Mouse (Mus musculus) erythroblast, embryonic 14.5 days (primary cell): ENCODE results near the gene Tmed1. TPM values are rescaled to one million over a fixed set of nuclear protein-coding genes. Genes with fewer than 3 reads are reported as not detected.

ENCODE experiments used
- H3K27me3 ChIP-seq: 2 replicates; pipeline ENCODE4 v1.6.1; 2012; ENCODE audit warnings: inconsistent platforms; ENCODE audit not compliant: control insufficient read depth
- H3K36me3 ChIP-seq: 2 replicates; pipeline ENCODE4 v1.6.1; 2012; ENCODE audit warnings: mild to moderate bottlenecking, inconsistent platforms; ENCODE audit not compliant: control insufficient read depth
- H3K4me1 ChIP-seq: 2 replicates; pipeline ENCODE4 v1.6.1; 2012; ENCODE audit warnings: inconsistent platforms; ENCODE audit not compliant: control insufficient read depth
- H3K4me3 ChIP-seq: replicated peaks from 2 replicates; pipeline ENCODE3; 2012; ENCODE audit warnings: moderate library complexity, mild to moderate bottlenecking, inconsistent platforms
- H3K9me3 ChIP-seq: 2 replicates; pipeline ENCODE4 v1.6.1; 2012; ENCODE audit warnings: low read length, inconsistent platforms, mixed read lengths; ENCODE audit not compliant: control insufficient read depth
- GATA1 ChIP-seq: IDR thresholded peaks from 2 replicates; pipeline ENCODE4 v1.6.1; 2012; ENCODE audit warnings: low read length, inconsistent platforms, mixed read lengths
- TAL1 ChIP-seq: IDR thresholded peaks from 3 replicates; pipeline ENCODE4 v1.6.1; 2012; ENCODE audit warnings: low read length, inconsistent platforms, mixed read lengths
- polyA plus RNA-seq: library from polyadenylated mRNA; stranded (reverse); fragments of >175 nt; gene quantifications from 2 replicates; pipeline ENCODE4 v1.2.3, GENCODE M21; 2012

Gene Tmed1
- polyA plus RNA-seq, 1 experiment = 0.75 TPM

DNA sequence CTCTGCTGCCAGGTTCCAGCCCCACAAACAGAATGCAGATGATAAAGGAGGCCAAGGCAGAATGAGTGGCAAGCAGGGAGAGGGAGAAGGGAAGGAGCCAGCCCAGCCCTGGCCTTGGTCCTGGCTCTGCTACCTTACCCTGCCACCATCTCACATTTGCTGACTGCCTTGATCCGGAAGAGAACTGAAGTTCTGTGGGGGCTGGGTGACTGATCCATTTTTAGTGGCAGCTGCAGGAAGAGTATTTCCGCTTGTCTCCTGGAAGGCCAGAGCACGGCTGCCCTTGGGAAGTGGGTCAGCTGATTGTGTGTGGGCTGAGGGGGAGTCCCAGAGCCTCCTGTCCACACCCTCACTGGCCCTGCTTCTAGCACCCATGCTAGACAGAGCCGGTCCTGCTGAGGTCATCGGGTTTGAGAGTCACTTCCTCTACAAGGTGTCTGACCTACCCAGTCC is 46.9 kb downstream of the Tmed1 start:
- TF ChIP-seq TAL1 (no peak), GATA1 (no peak)
- H3K4me1 ChIP-seq = peaks cover 20% of the 10 kb centered on the region
- no peaks in the 10 kb centered on the region for H3K27me3 ChIP-seq
- no peaks in the 10 kb centered on the region for H3K9me3 ChIP-seq
- no peak overlapping the region for H3K4me3 ChIP-seq
- H3K36me3 ChIP-seq = peaks cover 96% of the 10 kb centered on the region

GRCm38 (mm10) chr9:21460400-21460940 is 49.6 kb downstream of the Tmed1 start:
- Histone ChIP-seq H3K4me3 (no peak overlapping the region), H3K27me3 (no peaks in the 10 kb centered on the region), H3K36me3 (peaks cover 89% of the 10 kb centered on the region), H3K4me1 (peaks cover 31% of the 10 kb centered on the region), H3K9me3 (no peaks in the 10 kb centered on the region)
- TF ChIP-seq GATA1 (no peak), TAL1 (no peak)

DNA sequence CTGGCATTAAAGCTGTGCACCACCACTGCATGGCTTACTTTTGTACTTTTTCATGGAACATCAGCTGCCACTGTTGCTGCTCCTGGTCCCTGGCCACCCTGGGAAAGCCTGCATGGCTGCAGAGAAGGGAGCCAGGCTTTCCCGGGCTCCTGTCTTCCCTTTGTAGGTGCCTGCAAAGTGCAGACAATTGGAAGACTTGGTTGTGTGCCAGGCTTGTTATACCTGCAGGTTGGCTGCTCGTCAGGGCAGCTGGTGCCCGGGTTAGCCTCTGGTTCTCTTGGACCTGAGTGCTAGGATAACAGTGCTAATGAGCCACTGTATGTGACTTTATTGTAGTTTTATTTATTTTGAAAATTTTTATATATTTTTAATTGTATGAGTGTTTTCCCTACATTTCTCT is 51.2 kb downstream of the Tmed1 start:
- no peaks in the 10 kb centered on the region for H3K27me3 ChIP-seq
- H3K4me3 ChIP-seq = no peak overlapping the region
- peaks cover 36% of the 10 kb centered on the region for H3K4me1 ChIP-seq
- TF ChIP-seq GATA1 (no peak), TAL1 (no peak)
- peaks cover 74% of the 10 kb centered on the region for H3K36me3 ChIP-seq
- H3K9me3 ChIP-seq = no peaks in the 10 kb centered on the region

Other genes with a start within 250 kb of the Tmed1 start
- gene Atg4d, start 245.0 kb downstream of the Tmed1 start, polyA plus RNA-seq = 25.4 and 30.2 TPM in 2 replicates
- 3.5 and 4.6 TPM in 2 replicates for gene Kri1, start 222.3 kb downstream of the Tmed1 start, polyA plus RNA-seq
- 36.6 and 42.6 TPM in 2 replicates for gene Cdkn2d, start 218.8 kb downstream of the Tmed1 start, polyA plus RNA-seq
- not detected in 2 replicates for gene Ap1m2, start 197.9 kb downstream of the Tmed1 start, polyA plus RNA-seq
- gene Slc44a2, start 189.6 kb downstream of the Tmed1 start, polyA plus RNA-seq = 0.76 and 0.82 TPM in 2 replicates
- gene Ilf3, start 142.4 kb downstream of the Tmed1 start, polyA plus RNA-seq = 4.7 and 5.2 TPM in 2 replicates
- 1.7 and 2.0 TPM in 2 replicates for gene Qtrt1, start 98.4 kb downstream of the Tmed1 start, polyA plus RNA-seq
- gene Dnm2, start 85.3 kb downstream of the Tmed1 start, polyA plus RNA-seq = 112 and 129 TPM in 2 replicates
- gene AB124611, start 15.9 kb upstream of the Tmed1 start, polyA plus RNA-seq = 0.13 and 0.39 TPM in 2 replicates
- 41.9 and 46.0 TPM in 2 replicates for gene Carm1, start 36.6 kb upstream of the Tmed1 start, polyA plus RNA-seq
- gene Timm29, start 82.5 kb upstream of the Tmed1 start, polyA plus RNA-seq = 0.74 and 1.2 TPM in 2 replicates
- gene Yipf2, start 82.6 kb upstream of the Tmed1 start, polyA plus RNA-seq = 0.20 and 0.25 TPM in 2 replicates
- 11.0 and 11.3 TPM in 2 replicates for gene Smarca4, start 105.9 kb upstream of the Tmed1 start, polyA plus RNA-seq
- 0.25 and 0.30 TPM in 2 replicates for gene Ldlr, start 213.2 kb upstream of the Tmed1 start, polyA plus RNA-seq